Mouse (Mus musculus) ovary, adult 2 months (tissue): ENCODE results near the gene Thumpd1. TPM values are rescaled to one million over a fixed set of nuclear protein-coding genes. Genes with fewer than 3 reads are reported as not detected.

Source experiments
- polyA plus RNA-seq: library from polyadenylated mRNA; depleted of rRNA; stranded (reverse); fragments of >200 nt; gene quantifications from 2 replicates; pipeline ENCODE4 v1.2.3, GENCODE M21; 2012; rRNA removed

The Thumpd1 gene
- 36.6 and 39.4 TPM in 2 replicates for polyA plus RNA-seq

GRCm38 (mm10) chr7:119720253-119720946 is at the start of gene Thumpd1:
Gene Thumpd1 (minus strand): TSS chr7:119720798.

GRCm38 (mm10) chr7:119760527-119760951 is 39.9 kb upstream of the Thumpd1 start, which contains the start of gene Acsm3:
Gene Acsm3 (plus strand): TSS chr7:119760923.

GRCm38 (mm10) chr7:119689726-119690125 is 30.9 kb downstream of the Thumpd1 start, which contains the start of gene Acsm4:
Gene Acsm4 (plus strand): TSS chr7:119690026.

Other genes starting within 250 kb of the Thumpd1 start
- gene Umod, start 241.5 kb downstream of the Thumpd1 start, polyA plus RNA-seq = 0.35 and 0.46 TPM in 2 replicates
- gene Acsm5, start 201.3 kb downstream of the Thumpd1 start, polyA plus RNA-seq = 0.29 and 0.68 TPM in 2 replicates
- gene Pdilt, start 197.3 kb downstream of the Thumpd1 start, polyA plus RNA-seq = not detected in 2 replicates
- gene Acsm2, start 166.5 kb downstream of the Thumpd1 start, polyA plus RNA-seq = not detected in 2 replicates
- 0.17 TPM in 1 of 2 replicates, not detected in the other for gene Acsm1, start 113.8 kb downstream of the Thumpd1 start, polyA plus RNA-seq
- gene Acsm4, start 30.8 kb downstream of the Thumpd1 start, polyA plus RNA-seq = not detected in 2 replicates
- gene Acsm3, start 40.1 kb upstream of the Thumpd1 start, polyA plus RNA-seq = 0.16 and 0.36 TPM in 2 replicates
- gene Rexo5, start 73.2 kb upstream of the Thumpd1 start, polyA plus RNA-seq = 1.1 and 2.1 TPM in 2 replicates
- gene Eri2, start 73.3 kb upstream of the Thumpd1 start, polyA plus RNA-seq = 0.86 and 1.3 TPM in 2 replicates
- gene Lyrm1, start 175.1 kb upstream of the Thumpd1 start, polyA plus RNA-seq = 0.69 and 0.90 TPM in 2 replicates
- gene Dcun1d3, start 175.5 kb upstream of the Thumpd1 start, polyA plus RNA-seq = 7.5 and 8.4 TPM in 2 replicates